Mouse (Mus musculus) cortical plate, adult 2 months (tissue): ENCODE results near the gene Tie1. TPM values are rescaled to one million over a fixed set of nuclear protein-coding genes. Genes with fewer than 3 reads are reported as not detected.

Experiments used
- H3K27ac ChIP-seq: fragments of 200-500 bp; 2 replicates; pipeline ENCODE4 v1.5.1; 2012; ENCODE audit warnings: low read length, control low read depth, inconsistent platforms; ENCODE audit not compliant: insufficient read depth
- H3K4me1 ChIP-seq: fragments of 200-500 bp; 2 replicates; pipeline ENCODE4 v1.6.1; 2011; ENCODE audit warnings: low read length; ENCODE audit not compliant: control insufficient read depth, insufficient read depth
- H3K4me3 ChIP-seq: fragments of 200-500 bp; 2 replicates; pipeline ENCODE4 v1.5.1; 2011; ENCODE audit warnings: mild to moderate bottlenecking, low read length, control low read depth; ENCODE audit not compliant: insufficient read depth
- CTCF ChIP-seq: fragments of 200-500 bp; IDR thresholded peaks from 2 replicates; pipeline ENCODE4 v1.5.1; 2011; ENCODE audit warnings: mild to moderate bottlenecking, control low read depth, low read length; ENCODE audit not compliant: insufficient read depth; ENCODE audit errors: extremely low read depth
- POLR2A ChIP-seq: fragments of 200-500 bp; IDR thresholded peaks from 2 replicates; pipeline ENCODE4 v1.6.1; 2011; ENCODE audit warnings: mild to moderate bottlenecking, low read length, control low read depth; ENCODE audit not compliant: insufficient read depth; ENCODE audit errors: extremely low read depth
- polyA plus RNA-seq: library from polyadenylated mRNA; depleted of rRNA; stranded (reverse); fragments of >200 nt; gene quantifications from 2 replicates; pipeline ENCODE4 v1.2.3, GENCODE M21; 2012; rRNA removed

Gene Tie1
- 12.8 and 13.2 TPM in 2 replicates for polyA plus RNA-seq

DNA sequence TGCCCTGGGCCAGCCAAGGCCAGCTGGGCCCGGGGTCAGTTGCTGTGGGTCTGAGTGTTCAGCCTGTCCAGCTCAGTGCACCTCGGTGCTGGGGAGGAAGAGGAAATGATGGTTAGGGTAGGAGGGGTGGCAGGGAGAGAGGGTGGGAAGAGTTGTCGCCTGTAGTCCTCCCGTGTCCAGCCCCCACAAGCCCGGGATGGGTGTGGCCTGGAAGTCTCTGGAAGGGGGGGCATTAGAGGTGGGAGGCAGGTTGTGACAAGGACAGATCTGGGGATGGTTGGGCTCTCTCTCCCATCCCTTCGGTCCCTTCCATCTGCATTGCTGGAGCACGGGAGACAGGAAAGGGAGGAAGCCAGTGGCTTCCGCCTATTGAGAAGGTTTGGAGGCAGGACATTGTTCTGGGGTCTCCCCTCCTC, at the start of gene Tie1:
Tie1 (minus strand) TSS at position 345 of the 416 bp plus-strand sequence.
- Histone ChIP-seq H3K4me3 (no peak within 1 kb of the TSS), H3K4me1 (no peaks in the 10 kb centered on the region), H3K27ac (no peak within 1 kb of the TSS)
- no peak for TF ChIP-seq POLR2A
- no peak for TF ChIP-seq CTCF

DNA sequence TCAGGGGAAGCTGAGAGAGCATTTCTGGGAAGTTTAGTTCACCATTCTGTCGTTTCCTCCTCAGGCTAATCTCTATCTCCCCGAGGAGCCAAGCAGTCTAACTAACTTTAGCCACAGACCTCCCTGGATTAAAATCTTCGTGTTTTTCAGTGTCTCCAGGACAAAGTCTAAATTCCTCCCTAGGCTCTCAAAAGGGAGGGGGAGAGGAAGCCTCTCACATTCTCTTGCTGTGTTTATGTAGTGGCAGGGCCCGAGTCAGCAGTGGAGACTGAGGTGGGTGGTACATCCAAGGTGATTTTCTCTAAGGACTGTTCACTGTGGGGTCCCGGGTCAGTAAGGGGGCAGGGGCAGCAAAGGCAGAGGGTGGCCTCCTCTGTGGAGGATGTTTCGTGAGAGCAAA, 47.9 kb upstream of the Tie1 start:
- no peak overlapping the region for H3K27ac ChIP-seq
- H3K4me1 ChIP-seq = no peaks in the 10 kb centered on the region
- TF ChIP-seq CTCF (no peak), POLR2A (no peak)
- no peak overlapping the region for H3K4me3 ChIP-seq

DNA sequence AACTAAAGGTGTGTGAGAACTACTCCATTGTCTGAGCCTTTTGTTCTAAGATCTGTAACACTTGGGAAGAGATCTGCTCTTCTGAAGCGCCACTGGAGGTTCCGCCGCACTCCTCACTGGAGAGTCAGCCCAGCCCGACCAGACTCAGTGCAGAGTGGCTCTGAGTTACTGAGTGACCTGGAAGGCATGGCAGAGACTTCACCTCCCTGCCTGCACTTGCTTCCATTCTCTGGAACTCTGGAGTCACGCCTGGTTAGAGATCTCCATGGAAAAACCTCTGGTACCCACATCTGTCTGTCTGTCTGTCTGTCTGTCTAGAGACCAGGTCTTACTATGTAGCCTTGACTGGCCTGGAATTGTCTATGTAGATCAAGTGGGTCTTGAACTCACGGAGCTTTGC, 45.7 kb upstream of the Tie1 start:
- Histone ChIP-seq H3K4me3 (no peak overlapping the region), H3K27ac (no peak overlapping the region), H3K4me1 (no peaks in the 10 kb centered on the region)
- no peak for TF ChIP-seq POLR2A
- no peak for TF ChIP-seq CTCF

DNA sequence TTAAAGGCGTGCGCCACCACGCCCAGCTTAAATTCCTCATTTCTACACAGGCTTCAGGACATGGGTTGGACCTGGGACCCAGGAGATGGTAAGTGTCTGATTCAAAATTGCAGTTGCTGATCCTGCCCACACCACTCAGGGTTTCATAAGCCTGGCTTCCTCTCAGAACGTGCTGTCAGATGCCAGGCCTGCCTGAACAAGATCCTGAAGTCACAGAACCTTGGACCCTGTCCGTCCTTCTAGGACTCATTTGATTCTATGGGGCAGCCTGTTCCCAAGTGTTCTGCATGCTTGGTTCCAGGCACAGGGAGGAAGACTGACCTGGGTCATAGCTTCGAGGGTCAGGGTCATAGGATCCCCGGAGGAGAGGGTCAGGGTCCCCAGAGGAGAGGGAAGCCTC, 43.7 kb upstream of the Tie1 start:
- TF ChIP-seq CTCF (no peak), POLR2A (no peak)
- no peaks in the 10 kb centered on the region for H3K4me1 ChIP-seq
- H3K4me3 ChIP-seq = no peak overlapping the region
- H3K27ac ChIP-seq = no peak overlapping the region

DNA sequence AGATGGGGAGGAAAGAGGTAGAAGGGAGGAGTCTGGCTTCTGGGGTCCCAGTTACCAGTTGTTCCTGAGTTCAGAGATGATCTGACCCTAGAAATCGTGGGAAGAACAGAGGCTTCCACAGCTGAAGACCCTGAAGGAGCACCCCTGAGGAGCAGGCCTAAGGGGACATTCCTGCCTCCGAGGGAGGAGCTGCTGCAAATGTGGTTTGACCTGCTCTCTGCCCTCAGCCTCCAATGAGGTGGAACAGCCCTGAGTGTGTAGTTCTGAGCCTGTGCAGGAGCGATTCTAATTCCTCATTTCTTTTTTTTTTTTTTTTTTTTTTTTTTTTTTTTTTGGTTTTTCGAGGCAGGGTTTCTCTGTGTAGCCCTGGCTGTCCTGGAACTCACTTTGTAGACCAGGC, 43.3 kb upstream of the Tie1 start:
- no peak overlapping the region for H3K27ac ChIP-seq
- H3K4me3 ChIP-seq = no peak overlapping the region
- TF ChIP-seq POLR2A (no peak), CTCF (no peak)
- no peaks in the 10 kb centered on the region for H3K4me1 ChIP-seq

DNA sequence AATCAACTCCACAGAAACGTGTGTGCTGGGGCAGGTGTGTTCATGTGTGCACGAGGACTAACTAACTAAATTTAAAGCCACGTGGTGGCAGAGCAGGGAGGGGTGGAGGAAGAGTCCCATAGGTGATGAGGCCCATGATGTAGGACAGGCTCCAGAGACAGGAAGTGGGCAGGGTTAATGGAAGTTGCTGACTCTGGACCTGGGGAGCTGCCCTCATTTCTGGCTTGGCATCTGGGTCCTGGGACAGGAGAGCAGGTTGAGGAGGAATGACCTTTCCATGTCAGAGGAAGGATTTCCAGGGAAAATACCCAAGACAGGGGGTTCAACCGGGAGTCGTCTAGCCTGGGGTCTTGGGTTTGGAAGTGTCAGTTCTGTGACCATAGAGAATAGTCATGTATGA, 42.8 kb upstream of the Tie1 start:
- no peak overlapping the region for H3K27ac ChIP-seq
- no peak overlapping the region for H3K4me3 ChIP-seq
- H3K4me1 ChIP-seq = no peaks in the 10 kb centered on the region
- TF ChIP-seq CTCF (no peak), POLR2A (no peak)

DNA sequence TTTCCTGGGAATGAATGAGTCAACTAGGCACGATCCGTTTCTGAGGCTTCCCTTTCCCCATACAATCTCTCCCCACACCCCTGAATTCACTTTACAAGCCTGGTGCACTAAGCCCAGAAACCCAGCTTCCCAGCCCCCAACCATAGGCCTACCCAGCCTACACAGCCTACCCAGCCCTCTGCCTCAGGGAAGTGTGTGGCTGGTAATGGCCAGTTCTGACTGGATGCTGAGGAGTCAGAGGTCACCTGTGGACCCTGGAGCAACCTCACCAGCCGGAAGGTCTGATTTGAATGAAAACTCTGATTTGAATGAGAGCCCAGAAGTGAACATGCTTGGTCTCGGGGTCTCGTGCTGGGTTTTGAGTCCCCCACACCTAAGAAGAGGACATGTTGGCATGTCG, 37.9 kb upstream of the Tie1 start:
- Histone ChIP-seq H3K4me1 (no peaks in the 10 kb centered on the region), H3K4me3 (no peak overlapping the region), H3K27ac (no peak overlapping the region)
- no peak for TF ChIP-seq POLR2A
- no peak for TF ChIP-seq CTCF

DNA sequence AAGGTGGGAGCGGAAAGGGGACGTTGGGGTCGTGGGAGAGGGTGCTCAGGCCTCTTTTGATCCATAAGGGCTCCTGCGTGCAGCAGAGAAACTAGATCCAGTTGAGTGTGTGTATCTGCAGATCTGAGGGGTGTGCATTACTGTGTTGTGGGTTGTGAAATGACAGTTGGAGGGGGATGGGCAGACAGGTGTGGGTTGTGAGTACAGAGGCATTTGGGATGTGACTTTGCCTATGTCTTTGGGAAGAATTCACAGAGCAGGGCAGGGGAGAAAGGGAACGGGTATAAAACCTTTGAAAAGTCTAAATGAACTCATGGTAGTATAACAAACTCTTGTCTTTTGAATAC, 37.4 kb upstream of the Tie1 start:
- TF ChIP-seq CTCF = no peak
- TF ChIP-seq POLR2A = no peak
- Histone ChIP-seq H3K4me3 (no peak overlapping the region), H3K27ac (no peak overlapping the region), H3K4me1 (no peaks in the 10 kb centered on the region)

DNA sequence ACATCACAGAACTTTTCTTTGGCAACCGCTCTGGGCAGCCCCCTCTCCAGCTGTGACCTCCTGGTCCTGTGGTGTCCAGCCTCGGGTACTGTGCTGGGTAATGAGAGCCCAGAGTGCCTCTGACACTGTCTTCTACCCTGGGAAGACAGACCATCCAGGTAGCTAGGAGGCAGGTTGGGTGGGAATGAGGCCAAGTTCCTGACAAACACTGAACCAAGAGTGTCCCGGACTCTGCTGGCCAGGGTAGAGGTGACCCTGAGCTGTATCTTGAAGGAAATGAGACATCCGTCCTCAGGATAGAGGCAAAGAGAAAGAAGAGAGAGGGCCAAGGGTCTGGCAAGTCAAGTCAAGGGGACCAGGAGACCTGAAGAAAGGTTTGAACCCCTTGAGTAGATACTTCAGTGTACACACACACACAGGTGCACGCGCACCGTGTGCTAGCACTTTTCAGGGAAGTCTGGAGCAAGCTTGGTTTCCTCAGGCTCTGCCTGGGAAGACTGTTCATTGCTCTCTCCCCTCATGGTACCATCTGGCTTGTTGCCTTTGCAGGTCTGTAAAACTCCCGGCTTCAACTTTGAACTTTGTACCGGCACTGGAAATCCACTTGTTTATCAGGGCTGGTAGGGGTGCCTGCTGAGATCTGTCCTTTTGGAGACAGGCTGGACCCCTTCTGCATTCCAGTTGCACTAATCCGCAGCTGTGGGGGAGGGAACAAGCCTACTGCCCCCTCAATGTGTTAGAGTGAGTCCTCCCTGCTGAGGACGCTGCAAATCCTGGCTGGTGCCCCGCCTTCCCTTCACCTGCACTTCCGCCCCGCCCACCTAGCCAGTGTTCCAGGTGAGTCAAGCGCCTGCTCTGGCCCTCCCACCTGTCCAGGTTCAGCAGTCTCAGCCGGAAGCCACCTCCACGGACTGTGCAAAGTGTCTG, 36.8 kb upstream of the Tie1 start, which contains the start of gene 2610528J11Rik:
2610528J11Rik (plus strand) TSS at position 592 of the 927 bp plus-strand sequence.
- Histone ChIP-seq H3K27ac (no peak within 1 kb of the TSS), H3K4me1 (no peaks in the 10 kb centered on the region), H3K4me3 (no peak within 1 kb of the TSS)
- no peak for TF ChIP-seq CTCF
- TF ChIP-seq POLR2A = no peak

DNA sequence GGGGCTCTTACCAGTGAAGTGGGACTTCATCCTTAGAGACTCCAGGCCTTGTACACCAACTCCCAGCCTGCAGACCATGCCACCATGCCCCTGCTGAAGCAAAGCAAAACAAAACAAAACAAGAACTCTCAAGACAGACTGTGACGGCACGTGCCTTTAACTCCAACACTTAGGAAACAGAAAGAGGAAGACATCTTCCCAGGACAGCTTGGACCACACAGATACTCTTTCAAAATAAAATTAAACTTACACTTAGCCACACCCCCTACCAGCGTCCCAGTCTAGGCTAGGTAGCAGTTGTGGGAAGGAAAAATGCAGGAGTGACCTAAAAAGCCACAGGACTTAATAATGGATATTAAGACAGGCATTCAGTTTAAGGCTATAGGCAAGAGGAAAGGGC, 35.9 kb upstream of the Tie1 start:
- H3K4me3 ChIP-seq = no peak overlapping the region
- TF ChIP-seq CTCF = no peak
- no peak for TF ChIP-seq POLR2A

More for the DNA sequence above, 35.9 kb upstream of the Tie1 start:
- Histone ChIP-seq H3K4me1 (no peaks in the 10 kb centered on the region), H3K27ac (no peak overlapping the region)
